Mouse (Mus musculus) heart, postnatal 0 days (tissue): ENCODE measurements around the gene Lsm6.

Experiments
- CTCF ChIP-seq: IDR thresholded peaks from 2 replicates; pipeline ENCODE4 v1.5.1; 2016; ENCODE audit warnings: antibody characterized with exemption, control low read depth, low read depth
- EP300 ChIP-seq: IDR thresholded peaks from 2 replicates; pipeline ENCODE4 v1.6.1; 2016; ENCODE audit warnings: antibody characterized with exemption, low read depth

DNA sequence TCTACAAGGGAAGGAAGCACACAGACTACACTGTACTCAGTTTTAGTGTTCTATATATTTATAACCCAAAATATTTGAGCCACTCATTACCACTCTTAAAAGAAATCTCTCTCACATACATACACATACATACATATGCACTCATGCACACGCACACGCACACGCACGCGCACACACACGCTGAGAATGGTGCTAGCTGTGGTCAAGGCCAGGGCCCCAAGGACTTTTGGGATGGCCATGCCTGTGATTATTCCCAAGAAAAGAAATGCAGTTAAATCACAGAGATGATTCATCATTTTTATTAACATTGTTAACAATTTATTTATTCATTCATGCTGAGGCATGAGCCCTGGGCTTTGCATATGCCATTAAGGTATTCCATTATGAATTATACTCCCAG is 15.2 kb upstream of the Lsm6 start:
- TF ChIP-seq CTCF (no peak), EP300 (no peak)
